Mouse (Mus musculus) gastrocnemius, postnatal 36 days (tissue): ENCODE measurements around the gene Prtg. TPM values are rescaled to one million over a fixed set of nuclear protein-coding genes. Genes with fewer than 3 reads are reported as not detected.

Experiments
- DNase-seq, 2 experiments: peaks; one replicate each; pipeline ENCODE4 v3.0.0; 2022
- intact Hi-C: fragments of 180-260 bp; cut with DNase I; formaldehyde crosslinking; loops from one replicate; pipeline ENCODE4 v1.15.1; 2025
- long read RNA-seq, 2 experiments: library from polyadenylated mRNA; stranded (forward); transcript quantifications; one replicate each; pipeline ENCODE4 v2.0.0; 2021
- total RNA-seq, 2 experiments: library from RNA; stranded (reverse); gene quantifications; 2 replicates each; pipeline ENCODE4 v1.2.3; 2021

Gene Prtg
- under 1 TPM; 0.10 to 0.26 TPM for total RNA-seq
- long read RNA-seq, experiment 1, partial matches to known transcripts, result 0 of 3 reads
- long read RNA-seq, experiment 1, other reads (novel, unspliced or antisense), result 3 of 3 reads
- long read RNA-seq, experiment 2, partial matches to known transcripts, result 0 of 2 reads
- long read RNA-seq, experiment 2, other reads (novel, unspliced or antisense), result 2 of 2 reads

DNA sequence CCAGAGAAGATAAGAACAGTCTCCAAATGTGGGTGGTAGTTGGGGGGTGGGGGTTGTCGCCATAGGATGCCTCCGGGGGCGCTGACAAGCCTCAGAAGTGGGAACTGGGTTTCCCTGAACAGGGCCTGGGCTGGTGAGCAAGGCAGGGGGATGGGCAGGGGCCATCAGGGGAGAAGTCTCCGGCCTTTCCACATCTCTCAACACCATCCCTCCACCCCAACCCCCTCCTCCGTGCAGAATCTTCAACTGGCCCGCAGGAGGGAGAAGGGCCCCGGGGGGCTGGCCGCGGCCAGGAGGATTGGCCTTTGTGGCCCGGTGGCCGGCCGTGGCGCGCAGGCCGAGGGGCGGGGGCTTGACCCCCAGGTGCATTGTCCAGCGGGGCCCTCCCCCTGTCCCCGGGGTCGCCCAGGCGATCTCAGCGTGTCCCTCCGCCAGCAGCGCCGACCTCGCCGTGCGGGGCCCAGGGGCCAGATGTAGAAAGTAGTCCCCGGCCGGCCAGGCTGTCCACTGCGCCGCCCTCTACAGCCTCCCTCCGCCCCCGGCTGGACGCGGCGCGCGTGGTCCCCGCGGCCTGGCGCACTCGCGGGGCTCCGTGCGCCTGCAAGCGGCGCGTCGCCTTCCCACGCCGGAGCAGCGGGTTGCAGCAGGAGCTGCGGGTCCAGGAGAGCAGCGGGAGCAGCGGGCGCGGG is at the start of gene Prtg:
Gene Prtg, plus strand, starts transcription at position 144 of the 689 bp plus-strand sequence.
- peak in 1 of 2 experiments; percentile 24 for DNase-seq
- intact Hi-C loops, result no loop called here

- no peak for DNase-seq
- intact Hi-C loops, result no loop called here
Measured at GRCm38 (mm10) chr9:72757143-72757542, 49.5 kb upstream of the Prtg start.

- no peak for DNase-seq
- intact Hi-C loops, result no loop called here
Measured at GRCm38 (mm10) chr9:72758705-72759131, 48.0 kb upstream of the Prtg start.

DNA sequence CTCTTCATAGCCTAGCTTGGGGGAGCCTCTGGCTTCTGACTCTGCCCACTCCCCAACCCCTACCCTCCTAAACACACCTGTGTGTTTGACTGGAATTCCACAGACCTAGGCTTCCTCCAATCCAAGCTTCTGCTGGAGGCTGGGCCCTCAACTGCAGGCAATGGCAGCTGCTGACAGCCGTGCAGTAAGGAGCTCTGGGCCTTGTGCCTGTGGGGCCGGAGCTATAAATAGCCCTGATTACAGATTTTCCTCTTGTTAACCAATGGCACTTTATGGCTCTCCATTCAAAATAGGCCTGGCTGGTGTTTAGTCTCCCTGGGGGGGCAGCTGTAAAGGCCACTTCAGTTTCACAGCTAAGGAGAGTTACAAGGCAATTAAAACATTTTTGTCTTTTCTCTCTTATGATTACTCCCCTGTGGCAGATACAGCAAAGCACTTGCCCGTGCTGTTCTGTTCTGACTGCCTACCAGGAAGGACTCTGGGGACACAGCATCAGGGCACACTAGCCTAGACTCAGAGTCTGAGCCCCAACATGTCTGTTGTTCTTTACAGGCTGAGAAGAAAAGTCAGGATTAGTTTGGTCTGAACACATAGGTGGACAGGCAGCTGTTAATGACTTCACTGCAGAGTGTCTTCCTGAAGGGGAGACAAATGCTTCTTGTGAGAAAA is 43.5 kb upstream of the Prtg start:
- DNase-seq, result peak in 1 of 2 experiments; percentile 34
- intact Hi-C loops, result no loop called here

GRCm38 (mm10) chr9:72766789-72767349 is 39.8 kb upstream of the Prtg start:
- intact Hi-C loops, result loop anchor here (1.0 kb wide), 1 partner anchor 117 kb away; no protein-coding TSS in a partner anchor
- peak; percentile 78 to 84 for DNase-seq

- intact Hi-C loops, result no loop called here
- DNase-seq, result no peak
Measured at GRCm38 (mm10) chr9:72775022-72775421, 31.7 kb upstream of the Prtg start.

DNA sequence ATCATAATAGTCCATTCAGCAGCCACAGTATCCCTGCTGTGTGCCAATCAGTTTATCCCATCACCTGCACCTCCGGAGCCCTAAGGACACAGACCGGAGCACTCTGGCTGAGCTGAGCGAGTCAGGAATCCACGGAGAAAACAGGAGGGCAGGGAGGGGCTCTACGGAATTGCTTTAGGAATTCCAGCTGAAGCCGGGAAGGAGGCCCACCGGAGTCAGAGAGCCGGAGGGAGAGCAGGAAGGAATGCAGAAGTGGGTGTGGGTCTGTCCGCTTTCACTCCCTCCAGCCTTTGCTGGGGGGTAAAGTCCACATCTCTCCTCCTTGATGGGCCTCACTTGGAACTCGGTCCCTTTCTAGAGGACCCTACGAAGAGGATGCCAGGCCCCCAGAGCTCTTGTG is 27.7 kb upstream of the Prtg start:
- no peak for DNase-seq
- intact Hi-C loops, result no loop called here

- intact Hi-C loops, result no loop called here
- DNase-seq, result no peak
Measured at GRCm38 (mm10) chr9:72779733-72780132, 26.9 kb upstream of the Prtg start.

GRCm38 (mm10) chr9:72780694-72781093 is 26.0 kb upstream of the Prtg start:
- intact Hi-C loops, result no loop called here
- DNase-seq, result no peak

GRCm38 (mm10) chr9:72781466-72781865 is 25.2 kb upstream of the Prtg start:
- no peak for DNase-seq
- intact Hi-C loops, result no loop called here

DNA sequence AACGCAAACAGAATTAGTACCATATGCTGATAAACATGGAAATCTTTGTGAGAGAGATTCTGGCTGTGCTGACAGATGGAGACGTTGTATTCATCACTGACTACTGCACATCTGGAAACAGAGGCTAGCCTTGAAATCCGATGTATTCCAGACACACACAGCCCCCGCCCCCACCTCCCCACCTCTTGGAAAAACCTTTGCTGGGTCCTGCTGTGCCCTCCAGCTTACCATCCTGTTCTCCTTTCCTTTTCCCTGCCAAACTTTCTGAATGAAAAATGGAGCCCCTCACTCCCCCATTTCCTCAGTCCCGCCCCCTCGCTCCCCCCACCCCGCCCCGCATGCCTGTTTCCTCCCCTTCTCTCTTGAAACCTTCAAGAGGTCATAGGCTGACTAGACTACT is 24.6 kb upstream of the Prtg start:
- intact Hi-C loops, result no loop called here
- DNase-seq, result no peak

DNA sequence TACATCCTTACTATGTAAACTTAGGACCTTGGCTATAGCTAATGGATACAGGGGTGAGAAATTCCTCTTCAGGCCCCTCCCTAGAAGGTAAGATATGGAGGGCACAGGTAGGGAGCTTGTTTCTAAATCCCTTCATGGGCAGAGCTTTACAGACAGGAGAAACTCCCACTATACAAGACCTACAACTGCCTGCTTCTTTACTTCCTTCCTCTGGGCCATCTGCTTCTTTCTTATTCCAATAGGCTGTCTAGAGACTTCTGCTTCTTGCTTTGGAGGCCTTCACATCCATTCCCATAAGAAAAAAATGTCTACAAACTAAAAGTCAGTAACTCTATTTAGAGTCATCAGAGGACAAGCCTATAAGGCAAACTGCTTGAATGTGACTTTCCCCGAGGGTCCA is 18.9 kb upstream of the Prtg start:
- intact Hi-C loops, result no loop called here
- no peak for DNase-seq

DNA sequence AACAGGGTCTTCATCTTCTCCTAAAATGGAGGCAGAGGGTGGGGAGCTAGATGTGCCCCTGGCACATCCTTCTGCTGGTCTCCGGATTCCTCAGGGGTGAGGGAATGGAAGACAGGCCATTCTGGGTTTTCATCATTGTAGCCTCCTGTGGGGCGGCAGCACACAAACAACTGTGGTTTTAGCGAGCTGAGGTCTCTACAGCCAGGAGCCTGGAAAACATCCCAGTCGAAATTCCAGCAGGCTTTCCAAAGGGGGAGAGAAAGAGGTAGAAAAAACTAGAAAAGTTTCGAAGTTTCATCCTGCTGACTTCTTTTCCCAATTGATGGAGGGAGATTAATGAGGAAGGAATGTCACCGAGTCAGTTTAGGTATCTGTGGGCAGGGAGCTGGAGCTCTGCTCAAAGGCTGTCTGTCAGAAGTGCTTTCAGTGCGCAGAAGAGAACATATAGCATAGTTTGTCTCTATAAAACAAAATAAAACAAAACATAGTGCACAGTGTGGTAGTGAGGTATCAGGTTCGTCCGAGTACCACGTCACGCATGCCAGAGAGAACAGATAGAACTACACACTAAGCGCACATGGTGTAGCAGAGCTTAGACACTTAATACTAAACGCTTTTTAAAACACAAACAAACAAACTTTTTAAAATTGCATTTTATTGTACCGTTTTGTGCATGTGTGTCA is 16.0 kb upstream of the Prtg start:
- intact Hi-C loops, result no loop called here
- DNase-seq, result no peak

DNA sequence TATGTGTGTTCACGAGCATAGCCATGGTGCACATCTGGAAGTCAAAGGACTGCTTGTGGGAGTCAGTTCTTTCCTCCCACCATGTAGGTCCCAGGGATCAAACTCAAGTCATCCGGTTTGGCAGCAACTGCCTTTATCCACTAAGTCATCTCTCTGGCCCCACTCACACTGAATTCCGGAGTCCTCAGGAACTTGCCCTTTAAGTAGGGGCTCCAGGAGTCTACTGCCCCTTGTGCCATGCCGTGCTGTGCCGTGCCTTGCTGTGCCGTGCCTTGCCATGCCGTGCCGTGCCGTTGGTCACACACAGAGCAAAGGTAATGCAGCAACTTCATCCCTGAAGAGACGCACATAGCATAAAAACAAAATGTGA is 15.5 kb upstream of the Prtg start:
- intact Hi-C loops, result no loop called here

DNA sequence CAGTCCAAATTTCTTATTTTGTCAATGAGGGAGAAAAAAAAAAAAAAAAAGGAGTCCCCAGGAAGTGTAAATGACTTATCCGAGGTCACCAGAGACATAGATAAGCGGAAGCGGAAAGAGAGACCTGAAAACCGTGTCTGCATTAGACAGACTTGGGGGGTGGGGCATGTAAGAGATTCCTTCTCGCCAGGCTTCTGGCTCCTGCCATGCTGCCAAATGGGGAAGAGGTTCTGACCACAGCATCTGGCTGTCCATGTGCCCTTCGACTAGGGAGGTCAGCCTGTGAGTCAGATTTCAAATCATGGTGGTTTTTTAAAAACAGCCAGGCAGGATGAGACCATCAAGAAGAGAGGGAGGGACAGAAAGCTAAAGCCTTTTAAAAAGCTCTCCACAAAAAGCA is 15.0 kb upstream of the Prtg start:
- peak; percentile 21 to 22 for DNase-seq
- intact Hi-C loops, result no loop called here

More for the DNA sequence above, 15.5 kb upstream of the Prtg start:
- DNase-seq, result no peak

GRCm38 (mm10) chr9:72795243-72795642 is 11.4 kb upstream of the Prtg start:
- DNase-seq, result no peak
- intact Hi-C loops, result no loop called here

- intact Hi-C loops, result no loop called here
- peak; percentile 44 to 57 for DNase-seq
Measured at GRCm38 (mm10) chr9:72797136-72797621, 9.5 kb upstream of the Prtg start.

DNA sequence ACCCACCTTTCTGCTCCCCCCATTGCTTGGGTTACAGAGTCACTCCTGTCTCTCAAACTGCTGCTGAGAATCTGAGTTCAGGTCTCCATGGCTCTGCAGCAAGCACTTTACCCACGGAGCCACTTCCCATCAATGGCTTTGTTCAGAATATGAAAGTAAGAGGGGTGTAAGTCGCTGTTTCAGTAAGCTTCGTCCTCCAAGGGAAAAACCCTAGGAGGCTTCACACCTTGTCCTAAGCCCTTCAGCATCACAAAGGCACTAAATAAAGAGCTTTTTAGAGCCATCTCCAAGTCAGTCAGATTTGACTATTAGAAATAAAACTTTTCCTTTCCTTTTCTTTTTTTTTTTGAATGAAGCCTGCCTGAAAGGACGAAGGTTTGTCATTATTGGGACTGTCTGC is 3.4 kb upstream of the Prtg start:
- intact Hi-C loops, result no loop called here
- no peak for DNase-seq

DNA sequence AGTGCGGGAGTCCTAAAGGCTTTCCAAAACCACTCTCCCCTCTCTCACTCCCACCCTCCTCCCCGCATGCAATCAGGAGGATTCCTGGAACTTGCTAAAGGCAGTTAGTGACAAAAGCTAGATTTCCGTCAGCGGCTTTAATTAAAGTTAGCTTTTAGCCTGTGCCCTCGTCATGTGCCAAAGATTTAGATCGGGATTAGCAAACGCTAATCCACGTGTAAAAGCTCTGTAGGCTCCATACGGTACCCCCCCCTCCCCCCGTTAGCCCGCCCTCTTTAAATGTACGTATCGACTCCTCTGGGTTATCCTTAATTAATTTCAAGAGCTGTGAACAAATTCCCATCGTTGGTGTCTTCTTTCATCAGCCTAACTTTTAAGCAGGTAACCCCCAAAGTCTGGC is 528 bp upstream of the Prtg start:
- no peak for DNase-seq
- intact Hi-C loops, result no loop called here

- peak; percentile 21 to 41 for DNase-seq
- intact Hi-C loops, result no loop called here
Measured at GRCm38 (mm10) chr9:72807420-72808005, 839 bp downstream of the Prtg start.
